Mouse (Mus musculus): ENCODE results near the gene Lsm3. TPM values are rescaled to one million over a fixed set of nuclear protein-coding genes. Genes with fewer than 3 reads are reported as not detected.

The Lsm3 gene
- polyA plus RNA-seq, 1 experiment, result 96.0 TPM

GRCm38 (mm10) chr6:91546241-91546884 lies 30.6 kb downstream of the Lsm3 start:
- TF ChIP-seq POLR2A (IDR thresholded peaks at IDR 0.05; ENCODE audit: low read depth, low read length) (no peak), CTCF (IDR thresholded peaks at IDR 0.05; ENCODE audit: borderline replicate concordance, insufficient read depth, low read length) (no peak)
- H3K4me3 ChIP-seq (ENCODE audit: insufficient read depth, low read length), result no peak overlapping the region
- H3K4me1 ChIP-seq (ENCODE audit: control insufficient read depth, insufficient read depth, low read length), result peaks cover 3% of the 10 kb centered on the region; the same call in 1 of the 2 replicates
- no peak overlapping the region for H3K27ac ChIP-seq (ENCODE audit: insufficient read depth, low read length)

GRCm38 (mm10) chr6:91547313-91547712 lies 31.6 kb downstream of the Lsm3 start:
- Histone ChIP-seq H3K4me3 (ENCODE audit: insufficient read depth, low read length) (no peak overlapping the region), H3K27ac (ENCODE audit: insufficient read depth, low read length) (no peak overlapping the region), H3K4me1 (ENCODE audit: control insufficient read depth, insufficient read depth, low read length) (peaks cover 3% of the 10 kb centered on the region; the same call in 1 of the 2 replicates)
- TF ChIP-seq POLR2A (IDR thresholded peaks at IDR 0.05; ENCODE audit: low read depth, low read length) (no peak), CTCF (IDR thresholded peaks at IDR 0.05; ENCODE audit: borderline replicate concordance, insufficient read depth, low read length) (no peak)

- Histone ChIP-seq H3K4me1 (ENCODE audit: control insufficient read depth, insufficient read depth, low read length) (peaks cover 3% of the 10 kb centered on the region; the same call in 1 of the 2 replicates), H3K27ac (ENCODE audit: insufficient read depth, low read length) (no peak overlapping the region), H3K4me3 (ENCODE audit: insufficient read depth, low read length) (no peak overlapping the region)
- TF ChIP-seq CTCF (IDR thresholded peaks at IDR 0.05; ENCODE audit: borderline replicate concordance, insufficient read depth, low read length) (no peak), POLR2A (IDR thresholded peaks at IDR 0.05; ENCODE audit: low read depth, low read length) (no peak)
These were observed 33.9 kb downstream of the Lsm3 start for GRCm38 (mm10) chr6:91549621-91550020.

GRCm38 (mm10) chr6:91551671-91552070 lies 35.9 kb downstream of the Lsm3 start:
- TF ChIP-seq POLR2A (IDR thresholded peaks at IDR 0.05; ENCODE audit: low read depth, low read length) (no peak), CTCF (IDR thresholded peaks at IDR 0.05; ENCODE audit: borderline replicate concordance, insufficient read depth, low read length) (no peak)
- Histone ChIP-seq H3K4me3 (ENCODE audit: insufficient read depth, low read length) (no peak overlapping the region), H3K27ac (ENCODE audit: insufficient read depth, low read length) (no peak overlapping the region), H3K4me1 (ENCODE audit: control insufficient read depth, insufficient read depth, low read length) (peaks cover 3% of the 10 kb centered on the region; the same call in 1 of the 2 replicates)

- H3K4me1 ChIP-seq (ENCODE audit: control insufficient read depth, insufficient read depth, low read length), result peaks cover 3% of the 10 kb centered on the region; the same call in 1 of the 2 replicates
- TF ChIP-seq CTCF (IDR thresholded peaks at IDR 0.05; ENCODE audit: borderline replicate concordance, insufficient read depth, low read length), result no peak
These were observed 37.0 kb downstream of the Lsm3 start for GRCm38 (mm10) chr6:91552693-91553092.

GRCm38 (mm10) chr6:91558565-91558964 lies 42.8 kb downstream of the Lsm3 start:
- H3K4me1 ChIP-seq (ENCODE audit: control insufficient read depth, insufficient read depth, low read length), result peaks cover 2% of the 10 kb centered on the region; the same call in 1 of the 2 replicates
- no peak overlapping the region for H3K4me3 ChIP-seq (ENCODE audit: insufficient read depth, low read length)
- TF ChIP-seq POLR2A (IDR thresholded peaks at IDR 0.05; ENCODE audit: low read depth, low read length) (no peak), CTCF (IDR thresholded peaks at IDR 0.05; ENCODE audit: borderline replicate concordance, insufficient read depth, low read length) (no peak)
- no peak overlapping the region for H3K27ac ChIP-seq (ENCODE audit: insufficient read depth, low read length)

More at GRCm38 (mm10) chr6:91552693-91553092, 37.0 kb downstream of the Lsm3 start:
- no peak overlapping the region for H3K4me3 ChIP-seq (ENCODE audit: insufficient read depth, low read length)
- no peak overlapping the region for H3K27ac ChIP-seq (ENCODE audit: insufficient read depth, low read length)

- no peak overlapping the region for H3K27ac ChIP-seq (ENCODE audit: insufficient read depth, low read length)
These were observed 43.6 kb downstream of the Lsm3 start for GRCm38 (mm10) chr6:91559371-91559770.

GRCm38 (mm10) chr6:91560186-91560585 lies 44.5 kb downstream of the Lsm3 start:
- Histone ChIP-seq H3K27ac (ENCODE audit: insufficient read depth, low read length) (no peak overlapping the region), H3K4me3 (ENCODE audit: insufficient read depth, low read length) (no peak overlapping the region), H3K4me1 (ENCODE audit: control insufficient read depth, insufficient read depth, low read length) (peaks cover 2% of the 10 kb centered on the region; the same call in 1 of the 2 replicates)
- TF ChIP-seq CTCF (IDR thresholded peaks at IDR 0.05; ENCODE audit: borderline replicate concordance, insufficient read depth, low read length), result no peak
- no peak for TF ChIP-seq POLR2A (IDR thresholded peaks at IDR 0.05; ENCODE audit: low read depth, low read length)

More at GRCm38 (mm10) chr6:91559371-91559770, 43.6 kb downstream of the Lsm3 start:
- TF ChIP-seq CTCF (IDR thresholded peaks at IDR 0.05; ENCODE audit: borderline replicate concordance, insufficient read depth, low read length), result no peak
- Histone ChIP-seq H3K4me3 (ENCODE audit: insufficient read depth, low read length) (no peak overlapping the region), H3K4me1 (ENCODE audit: control insufficient read depth, insufficient read depth, low read length) (peaks cover 2% of the 10 kb centered on the region; the same call in 1 of the 2 replicates)

- TF ChIP-seq POLR2A (IDR thresholded peaks at IDR 0.05; ENCODE audit: low read depth, low read length), result no peak
- TF ChIP-seq CTCF (IDR thresholded peaks at IDR 0.05; ENCODE audit: borderline replicate concordance, insufficient read depth, low read length), result no peak
These were observed 47.3 kb downstream of the Lsm3 start for GRCm38 (mm10) chr6:91563031-91563430.

GRCm38 (mm10) chr6:91566407-91566806 lies 50.7 kb downstream of the Lsm3 start:
- Histone ChIP-seq H3K27ac (ENCODE audit: insufficient read depth, low read length) (no peak overlapping the region), H3K4me1 (ENCODE audit: control insufficient read depth, insufficient read depth, low read length) (peaks cover 2% of the 10 kb centered on the region; the same call in 1 of the 2 replicates), H3K4me3 (ENCODE audit: insufficient read depth, low read length) (no peak overlapping the region)
- no peak for TF ChIP-seq CTCF (IDR thresholded peaks at IDR 0.05; ENCODE audit: borderline replicate concordance, insufficient read depth, low read length)
- TF ChIP-seq POLR2A (IDR thresholded peaks at IDR 0.05; ENCODE audit: low read depth, low read length), result no peak

More at GRCm38 (mm10) chr6:91563031-91563430, 47.3 kb downstream of the Lsm3 start:
- Histone ChIP-seq H3K4me3 (ENCODE audit: insufficient read depth, low read length) (no peak overlapping the region), H3K4me1 (ENCODE audit: control insufficient read depth, insufficient read depth, low read length) (peaks cover 2% of the 10 kb centered on the region; the same call in 1 of the 2 replicates), H3K27ac (ENCODE audit: insufficient read depth, low read length) (no peak overlapping the region)

Other genes starting within 250 kb of the Lsm3 start
- not detected in 2 replicates for gene Wnt7a, start 104.6 kb upstream of the Lsm3 start, polyA plus RNA-seq (2011; ENCODE audit: insufficient read length, low read depth, missing spikeins)
- gene Chchd4, start 42.4 kb upstream of the Lsm3 start, polyA plus RNA-seq (2011; ENCODE audit: insufficient read length, low read depth, missing spikeins), result 5.3 and 5.8 TPM in 2 replicates
- 99.4 and 116 TPM in 2 replicates for gene Tmem43, start 42.2 kb upstream of the Lsm3 start, polyA plus RNA-seq (2011; ENCODE audit: insufficient read length, low read depth, missing spikeins)
- 5.7 and 7.7 TPM in 2 replicates for gene Xpc, start within 50 bp of the Lsm3 start, polyA plus RNA-seq (2011; ENCODE audit: insufficient read length, low read depth, missing spikeins)
- gene Slc6a6, start 168.1 kb downstream of the Lsm3 start, polyA plus RNA-seq (2011; ENCODE audit: insufficient read length, low read depth, missing spikeins), result 79.8 and 108 TPM in 2 replicates